Mouse (Mus musculus) hindlimb bud, embryonic 11.5 days (tissue): Measurements from ENCODE around the gene Nudt17.
"Not testable (repeated sequence)": the region's sequence is repeated elsewhere in the genome, so short reads cannot be mapped to it uniquely, and the experiment has no call there.

Experiments used
- DNase-seq: peaks from one replicate; pipeline ENCODE4 v3.0.0-alpha.2; 2012; ENCODE audit warnings: low read depth, low spot score; ENCODE audit errors: extremely low spot score

The Nudt17 gene

DNA sequence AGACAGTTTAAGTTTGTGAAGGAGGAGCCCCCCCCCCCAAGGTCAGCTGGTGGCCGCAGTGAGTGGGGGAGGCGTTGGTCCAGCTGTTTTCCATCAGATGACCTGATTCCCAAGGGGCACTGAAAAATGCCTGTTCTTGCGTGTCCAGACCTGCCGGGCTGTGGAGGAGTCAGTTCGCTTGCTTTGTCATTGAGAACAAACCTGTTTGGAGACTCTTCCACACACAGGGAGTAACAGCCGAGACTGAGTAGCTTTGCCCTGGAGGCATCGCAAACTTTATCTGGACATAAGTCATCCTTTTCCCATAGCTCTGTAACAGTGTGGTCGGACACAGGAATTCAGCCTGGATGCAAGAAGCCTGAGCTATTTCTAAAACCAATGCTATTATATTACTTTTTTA is 33.9 kb downstream of the Nudt17 start:
- no peak for DNase-seq

DNA sequence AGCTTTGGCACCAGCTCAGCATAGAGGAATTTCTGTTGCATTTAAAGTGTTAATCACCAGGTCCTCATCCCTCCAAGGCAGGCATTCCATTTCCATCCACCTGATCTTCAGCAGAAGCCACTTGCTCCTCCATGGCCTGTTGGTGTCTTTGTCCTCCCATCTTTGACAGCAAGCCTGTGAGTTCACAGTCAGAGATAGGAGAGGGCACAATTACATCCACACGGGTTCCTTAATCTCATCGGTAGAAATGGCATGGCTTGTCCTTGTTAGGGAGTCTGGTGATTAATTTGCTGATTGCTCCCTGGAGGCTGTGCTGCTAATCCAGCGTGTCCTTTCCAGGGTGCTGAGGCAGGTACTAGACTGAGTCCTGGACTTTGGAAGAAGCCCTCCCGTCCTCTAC is 34.8 kb downstream of the Nudt17 start:
- no peak for DNase-seq

DNA sequence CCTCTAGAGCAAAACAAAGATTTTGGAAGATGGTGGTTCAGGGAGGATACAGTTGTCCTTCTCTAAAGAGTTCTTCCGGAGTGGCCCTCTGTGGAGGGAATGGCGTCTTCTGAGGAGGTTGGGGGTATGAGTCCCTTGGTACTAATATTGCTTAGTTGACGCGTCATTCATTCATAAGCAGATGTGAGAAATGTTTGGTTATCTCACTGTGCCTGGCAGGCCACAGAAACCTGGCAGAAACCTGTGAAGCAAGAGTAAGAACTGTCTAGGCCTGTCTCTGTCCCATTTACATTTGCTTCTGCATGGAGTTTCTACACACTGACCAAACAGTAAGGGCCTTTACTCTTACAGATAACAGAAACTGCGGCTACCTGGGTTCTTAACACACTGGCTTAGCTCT is 36.8 kb downstream of the Nudt17 start:
- DNase-seq, result no peak

DNA sequence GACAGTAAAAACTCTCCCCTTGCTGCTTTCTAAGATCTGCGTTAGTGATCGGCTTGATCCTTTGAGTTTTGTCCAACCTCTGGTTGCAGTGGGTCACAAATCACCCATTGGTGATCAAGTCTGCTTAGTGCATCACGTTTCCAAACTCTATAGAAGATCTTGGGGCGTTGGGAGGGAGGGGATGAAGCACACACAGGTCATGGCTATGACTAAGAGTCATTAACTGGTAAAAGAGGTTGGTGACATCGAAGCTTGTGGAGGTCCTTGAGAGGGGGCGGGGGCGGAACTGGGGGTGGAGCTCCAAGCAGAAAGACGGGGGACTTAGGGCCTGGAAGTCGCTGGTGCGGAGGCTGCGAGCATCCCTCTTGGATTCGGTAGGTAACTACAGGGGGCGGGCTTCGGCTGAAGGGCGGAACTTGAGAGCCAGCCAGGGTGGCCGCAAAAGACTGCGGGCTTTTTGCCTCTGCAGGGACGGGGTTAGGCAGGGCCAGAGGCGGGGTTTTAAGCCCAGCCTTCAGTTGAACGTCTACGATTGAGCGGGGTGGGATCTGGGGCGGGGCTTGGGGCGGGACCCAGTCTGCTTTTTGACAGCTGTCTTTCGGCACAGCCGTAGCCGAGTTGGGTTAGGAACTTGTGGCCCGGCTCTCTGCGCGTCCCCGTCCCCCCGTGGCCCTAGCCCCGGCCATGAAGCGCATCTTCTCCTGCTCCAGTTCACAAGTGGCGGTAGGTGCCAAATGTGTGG is 38.5 kb downstream of the Nudt17 start, which contains the start of gene Ankrd35:
Gene Ankrd35, plus strand, starts transcription at position 405 of the 742 bp plus-strand sequence.
- peak; percentile 33 for DNase-seq

DNA sequence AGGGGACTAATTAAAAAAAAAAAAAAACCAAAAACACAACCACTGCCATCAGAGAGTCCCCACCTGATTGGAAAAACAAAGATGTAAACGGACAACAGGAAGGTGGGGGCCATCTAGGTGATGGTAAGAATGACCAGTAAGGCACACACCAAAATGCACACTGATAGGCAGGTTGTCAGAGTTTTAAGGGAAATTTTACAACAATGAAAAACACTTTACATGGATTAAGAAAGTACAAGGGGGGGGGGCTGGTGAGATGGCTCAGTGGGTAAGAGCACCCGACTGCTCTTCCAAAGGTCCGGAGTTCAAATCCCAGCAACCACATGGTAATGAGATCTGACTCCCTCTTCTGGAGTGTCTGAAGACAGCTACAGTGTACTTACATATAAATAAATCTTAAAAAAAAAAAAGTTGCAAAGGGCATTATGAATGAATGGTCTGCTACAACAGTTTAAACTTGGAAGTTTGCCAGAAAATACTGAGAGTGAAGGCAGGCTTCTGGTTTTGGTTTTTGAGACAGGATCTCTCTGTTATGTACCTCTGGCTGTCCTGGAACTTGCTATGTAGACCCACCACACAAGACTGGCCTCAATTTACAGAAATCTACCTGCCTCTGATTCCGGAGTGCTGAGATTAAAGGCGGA is 39.8 kb downstream of the Nudt17 start:
- DNase-seq, result no peak

DNA sequence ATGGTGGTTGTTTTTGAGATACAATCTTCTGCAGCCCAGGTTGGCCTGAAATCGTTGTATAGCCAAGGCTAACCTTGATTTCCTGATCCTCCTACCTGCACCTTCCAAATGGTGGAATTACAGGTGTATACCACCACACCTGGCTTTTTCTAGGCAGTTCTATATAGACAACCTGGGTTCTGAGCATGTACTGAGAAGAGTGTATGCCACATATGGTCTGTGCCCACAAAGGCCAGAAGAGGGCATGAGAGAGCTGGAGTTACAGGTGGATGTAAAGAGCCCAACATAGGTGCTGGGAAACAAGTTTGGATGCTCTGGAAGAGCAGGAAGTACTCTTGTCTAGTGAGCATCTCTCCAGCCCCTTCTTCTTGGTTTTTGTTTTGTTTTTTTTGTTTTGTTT is 41.0 kb downstream of the Nudt17 start:
- no peak for DNase-seq

DNA sequence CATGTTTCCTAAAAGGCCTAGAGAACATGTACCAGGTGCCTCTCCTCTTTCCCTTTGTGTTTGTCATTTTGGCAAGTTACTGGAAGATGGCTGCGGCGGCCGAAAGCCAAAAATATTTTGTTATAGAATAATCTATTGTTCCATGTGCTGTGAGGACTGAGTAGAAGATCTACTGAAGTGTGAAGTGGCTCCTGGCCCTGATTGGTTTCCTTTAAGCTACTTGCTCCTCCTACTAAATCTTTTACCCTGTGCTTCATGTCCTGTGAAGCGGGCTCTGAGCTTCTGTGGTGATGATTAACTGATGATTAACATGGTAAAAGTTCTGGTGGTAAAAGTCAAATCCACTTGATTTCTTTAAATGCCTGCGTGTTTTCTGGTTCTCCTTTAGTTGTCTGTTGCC is 41.4 kb downstream of the Nudt17 start:
- no peak for DNase-seq

DNA sequence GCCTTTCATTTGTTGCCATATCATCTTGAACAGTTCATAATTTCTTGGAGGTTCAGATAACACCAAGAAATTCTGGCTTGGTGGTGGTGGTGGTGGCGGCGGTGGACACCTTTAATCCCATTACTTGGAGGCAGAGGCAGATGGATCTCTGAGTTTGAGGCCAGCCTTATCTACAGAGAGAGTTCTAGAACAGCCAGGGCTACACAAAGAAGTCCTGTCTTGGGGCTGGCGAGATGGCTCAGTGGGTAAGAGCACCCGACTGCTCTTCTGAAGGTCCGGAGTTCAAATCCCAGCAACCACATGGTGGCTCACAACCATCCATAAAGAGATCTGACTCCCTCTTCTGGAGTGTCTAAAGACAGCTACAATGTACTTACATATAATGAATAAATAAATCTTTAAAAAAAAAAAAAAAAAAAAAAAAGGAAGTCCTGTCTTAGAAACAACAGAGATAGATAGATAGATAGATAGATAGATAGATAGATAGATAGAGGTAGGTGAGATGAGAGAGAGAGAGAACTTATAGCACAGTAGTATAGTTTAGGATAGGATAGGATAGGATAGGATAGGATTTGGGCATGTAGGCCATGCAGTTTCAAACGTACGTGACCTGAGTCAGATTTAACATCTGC is 42.5 kb downstream of the Nudt17 start:
- not testable (repeated sequence) for DNase-seq

DNA sequence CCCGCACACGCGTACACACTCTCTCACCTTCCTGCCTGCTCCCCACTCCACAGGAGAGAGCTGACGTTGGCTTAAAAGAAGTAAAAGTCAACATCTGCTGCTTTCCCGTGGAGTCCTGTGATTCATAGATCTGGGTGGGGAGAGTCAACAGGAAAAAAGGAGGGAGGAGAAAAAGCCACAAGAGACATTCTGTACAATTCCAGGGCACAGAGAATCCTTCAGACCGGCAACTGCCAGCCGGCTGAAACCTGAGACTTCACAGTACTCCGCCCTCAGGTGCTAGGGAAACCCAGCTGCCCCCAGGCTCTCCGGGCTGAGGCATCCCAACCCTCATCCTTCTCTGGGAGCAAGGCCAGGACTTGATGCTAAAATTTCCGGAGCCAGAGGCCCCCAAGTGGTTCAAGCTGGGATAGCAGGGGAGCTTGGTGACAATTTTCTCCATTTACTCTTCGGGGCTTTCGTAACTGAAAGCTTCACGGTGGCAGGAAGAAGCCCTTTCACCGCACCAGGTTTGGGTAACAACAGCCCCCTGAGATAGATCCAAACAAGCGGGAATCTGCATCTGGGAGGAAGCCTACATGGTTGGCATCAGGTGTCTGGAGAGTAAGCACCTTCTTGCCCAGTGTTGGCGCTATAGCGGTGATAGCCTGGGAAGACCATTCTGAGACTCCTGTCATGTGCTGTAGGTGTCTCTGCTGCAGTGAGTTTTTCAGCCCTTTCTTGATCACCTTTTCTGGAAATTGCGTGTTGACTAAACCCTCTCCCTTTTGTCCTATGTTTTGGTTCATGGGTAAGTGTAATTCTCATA is 44.7 kb downstream of the Nudt17 start:
- DNase-seq, result peak; percentile 72

DNA sequence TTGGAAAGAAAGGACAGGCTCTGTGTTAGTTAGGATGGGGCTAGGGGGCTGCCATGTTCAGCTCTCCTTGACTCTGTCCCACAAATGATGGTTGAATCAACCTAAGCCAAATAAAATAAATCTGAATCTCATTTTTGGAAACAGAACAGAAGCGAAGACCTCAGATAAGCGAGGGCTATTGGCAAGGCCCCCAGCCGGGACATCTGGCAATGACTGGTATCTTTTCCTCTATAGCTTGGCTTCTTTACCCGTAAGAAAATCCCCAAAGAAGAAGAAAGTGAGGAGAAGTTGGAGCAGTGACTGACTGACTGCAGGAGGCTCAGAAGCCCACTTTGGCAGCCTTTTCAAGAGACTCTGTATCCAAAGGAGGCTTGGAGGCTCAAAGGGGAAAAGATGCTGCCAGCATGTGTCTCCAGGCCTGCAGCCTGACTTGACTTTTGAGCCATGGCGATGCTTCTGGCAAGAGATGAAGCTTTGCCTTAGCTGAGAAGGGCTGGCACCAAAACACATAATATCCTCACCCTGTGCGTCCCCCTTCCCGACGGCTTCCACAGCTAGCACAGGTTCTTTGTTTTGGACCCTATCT is 45.5 kb downstream of the Nudt17 start:
- no peak for DNase-seq

DNA sequence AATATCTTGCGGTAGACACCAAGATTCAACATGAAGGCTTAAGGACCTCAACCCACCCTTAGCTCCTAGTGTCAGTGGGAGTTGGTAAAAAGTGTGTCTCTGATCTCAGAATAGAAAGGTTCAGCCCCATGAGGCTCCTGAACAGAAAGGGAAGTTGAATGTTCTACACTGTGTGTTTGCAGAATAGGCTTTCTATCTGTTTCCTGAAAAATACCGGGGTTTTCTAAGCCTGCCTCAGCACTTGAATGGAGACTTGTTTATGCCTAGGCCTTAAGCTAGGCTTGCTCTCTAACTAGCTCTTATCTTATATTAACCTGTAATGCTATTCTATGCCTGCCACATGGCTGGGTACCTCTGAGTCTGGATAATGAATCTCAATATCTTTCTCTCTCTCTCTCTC is 47.5 kb downstream of the Nudt17 start:
- no peak for DNase-seq
